In genomic region chr19:4811063-4811908, GRCm38 (mm10) we compare ENCODE assay signal across 7 mouse cellular contexts. TPM values are rescaled to one million over a fixed set of nuclear protein-coding genes. Genes with fewer than 3 reads are reported as not detected.
DNase-seq lines count a peak whose midpoint lies in the region; ATAC-seq lines count a peak whose summit lies in the region.

Gene Gm21992, minus strand, starts transcription at chr19:4811612.
Gene Rbm14, minus strand, starts transcription at chr19:4811634.

- H3K27me3 ChIP-seq in intestine, embryonic 16.5 days (replicated peaks; ENCODE audit: control insufficient read depth, insufficient read depth, low read length): no peaks in the 10 kb centered on the region
- no peaks in the 10 kb centered on the region for H3K27me3 ChIP-seq in midbrain, embryonic 11.5 days (ENCODE audit: control insufficient read depth, insufficient read depth, low read length)

- peak within 1 kb of the TSS; percentile 96 for H3K4me3 ChIP-seq in intestine, embryonic 16.5 days (ENCODE audit: low read length)
- peak within 1 kb of the TSS; percentile 90 for H3K4me3 ChIP-seq in midbrain, embryonic 11.5 days (ENCODE audit: low read depth, low read length)

- intact Hi-C loops in left cerebral cortex, postnatal 36 days (cut with DNase I): loop anchor here (1.0 to 2.0 kb wide), 2 partner anchors 28 to 54 kb away; partner anchors contain the start of genes Ccdc87, Ccs and Rbm4b

- peaks cover 20% of the 10 kb centered on the region for H3K4me1 ChIP-seq in intestine, embryonic 16.5 days (ENCODE audit: control insufficient read depth, insufficient read depth, low read length)
- peaks cover 17% of the 10 kb centered on the region for H3K4me1 ChIP-seq in midbrain, embryonic 11.5 days (ENCODE audit: control insufficient read depth, insufficient read depth, low read length)

- peak within 1 kb of the TSS; percentile 96 for H3K27ac ChIP-seq in intestine, embryonic 16.5 days (ENCODE audit: low read length)
- peak within 1 kb of the TSS; percentile 83 for H3K27ac ChIP-seq in midbrain, embryonic 11.5 days (ENCODE audit: low read depth, low read length)

- DNase-seq in adrenal gland, adult 8-10 months: peak; percentile 98
- DNase-seq in embryo, embryonic 9.5 days (ENCODE audit: extremely low spot score): peak; percentile 96
- peak; percentile 93 to 98 for DNase-seq in gastrocnemius, postnatal 4 days (ENCODE audit: low spot score in 2 of 2)
- DNase-seq in left cerebral cortex, postnatal 36 days (ENCODE audit: low spot score in 2 of 2): peak; percentile 98 to 99
- DNase-seq in midbrain, embryonic 11.5 days (ENCODE audit: low spot score, missing footprints): peak; percentile 99
- DNase-seq in skeletal muscle tissue, adult 2 months (ENCODE audit: low read depth, low spot score): peak; percentile 98

- WGBS in intestine, embryonic 16.5 days: under 1% methylated on average over 83 of the region's 83 CpGs
- under 1% methylated on average over 83 of the region's 83 CpGs for WGBS in midbrain, embryonic 11.5 days

- H3K36me3 ChIP-seq in intestine, embryonic 16.5 days (ENCODE audit: control insufficient read depth, insufficient read depth, low read length): no peaks in the 10 kb centered on the region
- H3K36me3 ChIP-seq in midbrain, embryonic 11.5 days (ENCODE audit: control insufficient read depth, insufficient read depth, low read length): no peaks in the 10 kb centered on the region

- H3K9ac ChIP-seq in intestine, embryonic 16.5 days (ENCODE audit: low read depth, low read length): peak within 1 kb of the TSS; percentile 87
- H3K9ac ChIP-seq in midbrain, embryonic 11.5 days (ENCODE audit: low read length): peak within 1 kb of the TSS; percentile 86

- H3K4me2 ChIP-seq in intestine, embryonic 16.5 days (ENCODE audit: low read depth, low read length): peak within 1 kb of the TSS; percentile 86
- peak within 1 kb of the TSS; percentile 84 for H3K4me2 ChIP-seq in midbrain, embryonic 11.5 days

- peak; percentile 99 for ATAC-seq in intestine, embryonic 16.5 days
- ATAC-seq in midbrain, embryonic 11.5 days (ENCODE audit: low FRiP score): peak; percentile 98

- no peaks in the 10 kb centered on the region for H3K9me3 ChIP-seq in intestine, embryonic 16.5 days (ENCODE audit: control insufficient read depth, low read length)
- no peaks in the 10 kb centered on the region for H3K9me3 ChIP-seq in midbrain, embryonic 11.5 days (ENCODE audit: control insufficient read depth, low read length)

RNA-seq across cellular contexts. Expression of gene Gm21992, which starts in this region (rescaled TPM):
- 10 to 100 TPM; 20.7 to 31.8 (median 24.4) TPM for total RNA-seq in adrenal gland, adult 8-10 months (2022)
- 10 to 100 TPM; 15.4 to 22.9 TPM for total RNA-seq in gastrocnemius, postnatal 4 days (2021)
- polyA plus RNA-seq in intestine, embryonic 16.5 days (2015; fragmentation: Nextera tagmentation; extraction: Ambion mirVana): 29.4 and 30.1 TPM in 2 replicates
- total RNA-seq in left cerebral cortex, postnatal 36 days (2021): 10 to 100 TPM; 17.6 to 23.7 TPM
- polyA plus RNA-seq in midbrain, embryonic 11.5 days (2014; fragmentation: Nextera tagmentation; extraction: Ambion mirVana): 12.9 and 27.2 TPM in 2 replicates

RNA-seq across cellular contexts. Expression of gene Rbm14, which starts in this region (rescaled TPM):
- 10 to 100 TPM; 43.7 to 64.6 (median 53.9) TPM for total RNA-seq in adrenal gland, adult 8-10 months (2022)
- total RNA-seq in gastrocnemius, postnatal 4 days (2021): 10 to 100 TPM; 33.6 to 46.1 TPM
- 73.1 and 77.0 TPM in 2 replicates for polyA plus RNA-seq in intestine, embryonic 16.5 days (2015; fragmentation: Nextera tagmentation; extraction: Ambion mirVana)
- total RNA-seq in left cerebral cortex, postnatal 36 days (2021): 10 to 100 TPM; 47.1 to 55.2 TPM
- polyA plus RNA-seq in midbrain, embryonic 11.5 days (2014; fragmentation: Nextera tagmentation; extraction: Ambion mirVana): 108 and 113 TPM in 2 replicates

Comparison
In these comparisons a context has a peak if more than half of its experiments do, and no peak if none do; other contexts are left out.
1. Peak in every context shown above with its lines: DNase-seq, ATAC-seq, H3K4me3 ChIP-seq and H3K27ac ChIP-seq.